Mouse (Mus musculus) limb, embryonic 14.5 days (tissue): ENCODE results near the gene 4933415A04Rik. TPM values are rescaled to one million over a fixed set of nuclear protein-coding genes. Genes with fewer than 3 reads are reported as not detected.
A peak's percentile ranks its signal among the peaks of the same experiment; 100 is the strongest.

ENCODE experiments used
- ATAC-seq: fragments of 200-750 bp; cut with Nextera tagmentation; 2 replicates; pipeline ENCODE4 v1.8.0; 2017; ENCODE audit warnings: low read depth, moderate number of reproducible peaks, moderate TSS enrichment; ENCODE audit not compliant: low FRiP score
- DNase-seq: peaks from one replicate; pipeline ENCODE4 v3.0.0-alpha.2; 2015; ENCODE audit warnings: low spot score
- H3K27ac ChIP-seq: fragments of 300-500 bp; sonication (generic); replicated peaks from 2 replicates; pipeline ENCODE4 v1.5.1; 2014; ENCODE audit warnings: low read depth, mild to moderate bottlenecking, low read length, moderate library complexity, mixed read lengths
- H3K27me3 ChIP-seq: fragments of 300-500 bp; sonication (generic); 2 replicates; pipeline ENCODE4 v1.6.1; 2014; ENCODE audit warnings: low read length, mixed read lengths; ENCODE audit not compliant: control insufficient read depth, insufficient read depth
- H3K36me3 ChIP-seq: fragments of 300-500 bp; sonication (generic); 2 replicates; pipeline ENCODE4 v1.6.1; 2014; ENCODE audit warnings: mild to moderate bottlenecking, low read length, moderate library complexity, mixed read lengths; ENCODE audit not compliant: control insufficient read depth, insufficient read depth
- H3K4me1 ChIP-seq: fragments of 300-500 bp; sonication (generic); 2 replicates; pipeline ENCODE4 v1.6.1; 2014; ENCODE audit warnings: antibody characterized with exemption, low read length, mixed read lengths; ENCODE audit not compliant: control insufficient read depth, insufficient read depth
- H3K4me2 ChIP-seq: fragments of 300-500 bp; sonication (generic); replicated peaks from 2 replicates; pipeline ENCODE4 v1.6.1; 2014; ENCODE audit warnings: low read depth, mild to moderate bottlenecking, low read length, moderate library complexity; ENCODE audit not compliant: severe bottlenecking
- H3K4me3 ChIP-seq: fragments of 300-500 bp; sonication (generic); replicated peaks from 2 replicates; pipeline ENCODE4 v1.5.1; 2014; ENCODE audit warnings: low read length
- H3K9ac ChIP-seq: fragments of 300-500 bp; sonication (generic); 2 replicates; pipeline ENCODE4 v1.6.1; 2014; ENCODE audit warnings: mild to moderate bottlenecking, low read depth, low read length, moderate library complexity; ENCODE audit not compliant: severe bottlenecking
- H3K9me3 ChIP-seq: fragments of 300-500 bp; sonication (generic); 2 replicates; pipeline ENCODE4 v1.6.1; 2016; ENCODE audit warnings: low read length; ENCODE audit not compliant: control insufficient read depth
- POLR2A ChIP-seq: fragments of 200-500 bp; IDR thresholded peaks from 2 replicates; pipeline ENCODE4 v1.8.0; 2012; ENCODE audit warnings: inconsistent platforms, mild to moderate bottlenecking, moderate library complexity, borderline replicate concordance; ENCODE audit not compliant: insufficient read depth, insufficient read length; ENCODE audit errors: extremely low read depth
- WGBS: fragments of 180-500 bp; shearing (Covaris S2); extraction: QIAGEN DNeasy Blood & Tissue Kit; methylation state at CpG from one replicate; pipeline ENCODE4 v1.1.7; 2014; 5-methylcytosine and 5-hydroxymethylcytosine counted together
- polyA plus RNA-seq, 2 experiments: library from polyadenylated mRNA; depleted of rRNA in 1 of 2; stranded (reverse) in 1 of 2; unstranded in 1 of 2; fragments of >200 nt; fragmentation: Nextera tagmentation in 1 of 2; extraction: Ambion mirVana in 1 of 2; gene quantifications; 2 replicates each; pipeline versions ENCODE4 v1.2.1 to v1.2.3; 2012 to 2014

The 4933415A04Rik gene
- polyA plus RNA-seq, 2 experiments = 0.70 to 2.2 TPM

GRCm38 (mm10) chr11:43545873-43546475, 40.9 kb upstream of the 4933415A04Rik start:
- Histone ChIP-seq H3K4me3 (no peak overlapping the region), H3K27me3 (no peaks in the 10 kb centered on the region), H3K36me3 (no peaks in the 10 kb centered on the region), H3K9ac (no peak overlapping the region), H3K9me3 (no peaks in the 10 kb centered on the region), H3K4me1 (peaks cover 9% of the 10 kb centered on the region), H3K4me2 (no peak overlapping the region), H3K27ac (no peak overlapping the region)
- DNase-seq (no peak), ATAC-seq (no peak)
- no peak for TF ChIP-seq POLR2A
- 57% methylated on average over 16 of the region's 16 CpGs for WGBS

GRCm38 (mm10) chr11:43546678-43547077, 40.2 kb upstream of the 4933415A04Rik start:
- Histone ChIP-seq H3K36me3 (no peaks in the 10 kb centered on the region), H3K27me3 (no peaks in the 10 kb centered on the region), H3K9ac (no peak overlapping the region), H3K4me1 (peaks cover 9% of the 10 kb centered on the region), H3K4me3 (no peak overlapping the region), H3K9me3 (no peaks in the 10 kb centered on the region), H3K27ac (no peak overlapping the region), H3K4me2 (no peak overlapping the region)
- WGBS = 84% methylated on average over 4 of the region's 4 CpGs
- DNase-seq (no peak), ATAC-seq (no peak)
- no peak for TF ChIP-seq POLR2A

GRCm38 (mm10) chr11:43548148-43548547, 38.7 kb upstream of the 4933415A04Rik start:
- Histone ChIP-seq H3K9me3 (no peaks in the 10 kb centered on the region), H3K4me3 (no peak overlapping the region), H3K27me3 (no peaks in the 10 kb centered on the region), H3K4me2 (no peak overlapping the region), H3K36me3 (no peaks in the 10 kb centered on the region), H3K4me1 (peaks cover 9% of the 10 kb centered on the region), H3K27ac (0 out of 2 replicates have a peak overlapping the region, but pooled peaks have one; percentile 3), H3K9ac (no peak overlapping the region)
- TF ChIP-seq POLR2A = no peak
- ATAC-seq (no peak), DNase-seq (no peak)
- 28% methylated on average over 7 of the region's 7 CpGs for WGBS

GRCm38 (mm10) chr11:43548657-43549435, 38.0 kb upstream of the 4933415A04Rik start:
- DNase-seq = no peak
- H3K27ac ChIP-seq = 0 out of 2 replicates have a peak overlapping the region, but pooled peaks have one; percentile 3
- WGBS = 71% methylated on average over 12 of the region's 12 CpGs
- peaks cover 9% of the 10 kb centered on the region for H3K4me1 ChIP-seq
- no peak overlapping the region for H3K4me2 ChIP-seq
- TF ChIP-seq POLR2A = no peak
- H3K9me3 ChIP-seq = no peaks in the 10 kb centered on the region
- ATAC-seq = no peak
- H3K9ac ChIP-seq = no peak overlapping the region
- no peak overlapping the region for H3K4me3 ChIP-seq
- no peaks in the 10 kb centered on the region for H3K36me3 ChIP-seq
- no peaks in the 10 kb centered on the region for H3K27me3 ChIP-seq

GRCm38 (mm10) chr11:43549701-43550100, 37.1 kb upstream of the 4933415A04Rik start:
- TF ChIP-seq POLR2A = no peak
- 56% methylated on average over 11 of the region's 11 CpGs for WGBS
- H3K9ac ChIP-seq = no peak overlapping the region
- no peaks in the 10 kb centered on the region for H3K36me3 ChIP-seq
- H3K27ac ChIP-seq = no peak overlapping the region
- ATAC-seq = no peak
- H3K27me3 ChIP-seq = no peaks in the 10 kb centered on the region
- DNase-seq = no peak
- H3K9me3 ChIP-seq = no peaks in the 10 kb centered on the region
- H3K4me3 ChIP-seq = no peak overlapping the region
- no peak overlapping the region for H3K4me2 ChIP-seq
- H3K4me1 ChIP-seq = peaks cover 9% of the 10 kb centered on the region
